Mouse (Mus musculus): ENCODE data around the gene Plek2. TPM values are rescaled to one million over a fixed set of nuclear protein-coding genes. Genes with fewer than 3 reads are reported as not detected.
"Not testable (repeated sequence)": the region's sequence is repeated elsewhere in the genome, so short reads cannot be mapped to it uniquely, and the experiment has no call there.

Gene Plek2
- polyA plus RNA-seq, 1 experiment: 0.55 TPM

DNA sequence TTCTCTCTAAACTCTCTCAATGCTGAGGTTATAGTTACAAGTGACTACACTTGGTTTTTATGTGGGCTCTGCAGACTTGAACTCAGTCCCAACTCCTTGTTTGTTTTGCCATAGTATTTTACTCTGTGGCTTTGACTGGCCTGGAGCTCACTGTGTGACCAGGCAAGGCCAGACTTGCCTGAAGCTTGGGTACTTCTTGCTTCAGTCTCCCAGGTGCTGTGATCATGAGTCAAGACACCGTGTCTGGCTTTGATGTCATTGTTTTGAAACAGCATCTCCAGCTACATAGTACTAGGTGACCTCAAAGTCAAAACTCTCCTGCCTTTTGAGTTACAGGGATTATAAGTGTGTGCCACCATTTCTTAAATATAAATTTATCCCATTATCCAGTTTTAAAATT, 23.1 kb upstream of the Plek2 start:
- H3K4me2 ChIP-seq (ENCODE audit: low read depth): no peak overlapping the region
- no peak overlapping the region for H3K4me3 ChIP-seq
- H3K36me3 ChIP-seq (ENCODE audit: control insufficient read depth, insufficient read depth): no peaks in the 10 kb centered on the region
- no peak overlapping the region for H3ac ChIP-seq (ENCODE audit: control insufficient read depth, insufficient read length)
- no peaks in the 10 kb centered on the region for H3K27me3 ChIP-seq (ENCODE audit: control insufficient read depth, insufficient read depth, insufficient read length)
- TF ChIP-seq POLR2AphosphoS2 (IDR thresholded peaks at IDR 0.05; ENCODE audit: insufficient read length, low read depth) (no peak), MAX (IDR thresholded peaks at IDR 0.05; ENCODE audit: low read depth) (no peak), REST (IDR thresholded peaks at IDR 0.05; ENCODE audit: insufficient read depth, insufficient read length) (no peak), CEBPB (IDR thresholded peaks at IDR 0.05; ENCODE audit: insufficient read depth, poor library complexity, severe bottlenecking) (no peak)
- H3K79me2 ChIP-seq (ENCODE audit: control insufficient read depth, insufficient read depth): no peaks in the 10 kb centered on the region

DNA sequence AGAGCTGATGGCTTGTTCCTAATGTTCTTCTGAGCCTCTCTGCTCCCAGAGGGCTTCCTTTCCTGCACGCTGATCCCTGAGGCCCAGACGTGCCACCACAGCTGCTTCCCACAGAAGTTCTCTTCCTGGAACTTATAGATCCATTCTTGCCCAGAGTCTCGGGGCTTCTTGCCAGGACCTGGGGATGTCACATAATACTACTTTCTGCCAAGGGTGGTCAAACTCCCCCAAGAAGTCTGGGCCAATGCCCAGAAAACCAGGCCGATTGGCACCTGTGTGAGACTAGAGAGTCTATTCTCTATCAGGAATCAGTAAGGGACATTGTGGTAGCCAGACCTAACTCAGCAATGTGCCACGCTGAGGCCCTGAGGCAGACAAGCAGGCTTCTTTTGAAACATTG, 20.5 kb upstream of the Plek2 start:
- H3K4me2 ChIP-seq (ENCODE audit: low read depth): no peak overlapping the region
- TF ChIP-seq MYOG (IDR thresholded peaks at IDR 0.05; ENCODE audit: control insufficient read depth in 1 of 3, insufficient read depth in 1 of 3, insufficient read length in 2 of 3, low read depth in 2 of 3): peak in 1 of 3 experiments; percentile 15
- peak in 1 of 3 experiments; percentile 28 for TF ChIP-seq MYOD1 (IDR thresholded peaks at IDR 0.05; ENCODE audit: control insufficient read depth in 1 of 3, insufficient read length in 2 of 3, low read depth in 2 of 3)
- TF ChIP-seq TCF3 (IDR thresholded peaks at IDR 0.05; ENCODE audit: insufficient read length, low read depth): no peak
- H3K27me3 ChIP-seq (ENCODE audit: control insufficient read depth, insufficient read depth, insufficient read length): no peaks in the 10 kb centered on the region
- no peak overlapping the region for H3ac ChIP-seq (ENCODE audit: control insufficient read depth, insufficient read length)
- H3K36me3 ChIP-seq (ENCODE audit: control insufficient read depth, insufficient read depth): no peaks in the 10 kb centered on the region
- H3K79me2 ChIP-seq (ENCODE audit: control insufficient read depth, insufficient read depth): no peaks in the 10 kb centered on the region
- no peak overlapping the region for H3K4me3 ChIP-seq

DNA sequence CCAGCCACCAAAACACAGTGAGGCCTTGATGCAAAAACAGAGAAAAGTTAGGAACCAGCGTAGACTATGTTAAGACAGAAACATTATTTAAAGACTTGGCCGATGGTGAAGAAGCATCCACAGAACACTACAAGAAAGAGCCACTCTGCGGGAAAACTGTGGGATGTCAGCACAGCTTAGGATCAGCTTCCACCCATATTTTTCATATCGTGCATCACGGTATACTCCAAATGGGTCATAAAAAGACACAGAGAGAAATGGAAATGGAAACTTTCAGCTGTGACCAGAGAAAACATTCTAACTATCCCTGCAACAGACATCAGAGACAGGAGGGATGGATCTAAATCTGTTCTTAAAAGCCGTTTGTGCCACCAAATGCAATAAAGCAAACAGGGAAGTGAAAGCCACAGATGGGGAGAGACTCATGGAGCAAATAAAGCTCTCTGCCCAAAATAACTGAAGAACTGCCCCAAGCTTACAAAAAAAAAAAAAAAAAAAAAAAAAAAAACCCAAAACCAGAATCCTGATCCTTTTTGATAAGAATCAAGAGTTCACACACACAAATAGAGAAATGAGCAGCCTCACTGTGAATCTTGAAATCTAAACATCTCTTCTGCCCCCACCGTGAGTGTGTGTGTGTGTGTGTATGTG, 16.9 kb upstream of the Plek2 start:
- TF ChIP-seq SRF (IDR thresholded peaks at IDR 0.05; ENCODE audit: control insufficient read depth, insufficient read length, low read depth): no peak
- TF ChIP-seq POLR2A (IDR thresholded peaks at IDR 0.05; ENCODE audit: insufficient read length, low read depth): no peak
- no peak for TF ChIP-seq POLR2AphosphoS2 (IDR thresholded peaks at IDR 0.05; ENCODE audit: insufficient read length, low read depth)
- TF ChIP-seq USF1 (IDR thresholded peaks at IDR 0.05; ENCODE audit: low read depth): no peak
- no peak for TF ChIP-seq TCF12 (IDR thresholded peaks at IDR 0.05; ENCODE audit: insufficient read depth, poor library complexity, severe bottlenecking)
- TF ChIP-seq TCF3 (IDR thresholded peaks at IDR 0.05; ENCODE audit: insufficient read length, low read depth): no peak
- TF ChIP-seq E2F4 (IDR thresholded peaks at IDR 0.05; ENCODE audit: insufficient read depth): no peak
- TF ChIP-seq MYOG (IDR thresholded peaks at IDR 0.05; ENCODE audit: control insufficient read depth in 1 of 3, insufficient read depth in 1 of 3, insufficient read length in 2 of 3, low read depth in 2 of 3): no peak
- TF ChIP-seq MYOD1 (IDR thresholded peaks at IDR 0.05; ENCODE audit: control insufficient read depth in 1 of 3, insufficient read length in 2 of 3, low read depth in 2 of 3): no peak
- no peak for TF ChIP-seq MAX (IDR thresholded peaks at IDR 0.05; ENCODE audit: low read depth)
- no peak for TF ChIP-seq REST (IDR thresholded peaks at IDR 0.05; ENCODE audit: insufficient read depth, insufficient read length)
- TF ChIP-seq CEBPB (IDR thresholded peaks at IDR 0.05; ENCODE audit: insufficient read depth, poor library complexity, severe bottlenecking): no peak

DNA sequence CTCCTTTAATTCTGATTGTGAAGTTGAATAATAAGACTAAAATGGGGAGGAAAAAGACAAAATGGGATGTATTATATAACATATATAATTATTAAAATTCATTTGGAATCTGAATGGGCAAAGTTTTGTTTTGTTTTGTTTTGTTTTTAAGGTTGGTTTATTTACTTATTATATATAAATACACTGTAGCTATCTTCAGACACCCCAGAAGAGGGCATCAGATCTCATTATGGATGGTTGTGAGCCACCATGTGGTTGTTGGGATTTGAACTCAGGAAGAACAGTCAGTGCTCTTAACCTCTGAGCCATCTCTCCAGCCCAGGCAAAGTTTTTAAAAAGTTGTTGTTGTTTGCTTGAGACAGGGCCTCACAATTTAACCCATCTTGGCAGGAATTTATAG, 16.2 kb upstream of the Plek2 start:
- H3ac ChIP-seq (ENCODE audit: control insufficient read depth, insufficient read length); H3K36me3 ChIP-seq (ENCODE audit: control insufficient read depth, insufficient read depth); H3K27me3 ChIP-seq (ENCODE audit: control insufficient read depth, insufficient read depth, insufficient read length); H3K79me2 ChIP-seq (ENCODE audit: control insufficient read depth, insufficient read depth); H3K4me2 ChIP-seq (ENCODE audit: low read depth); H3K4me3 ChIP-seq: not testable (repeated sequence)

More for the DNA sequence above, 16.9 kb upstream of the Plek2 start:
- Histone ChIP-seq H3K79me2 (ENCODE audit: control insufficient read depth, insufficient read depth) (no peaks in the 10 kb centered on the region), H3K27me3 (ENCODE audit: control insufficient read depth, insufficient read depth, insufficient read length) (no peaks in the 10 kb centered on the region), H3K36me3 (ENCODE audit: control insufficient read depth, insufficient read depth) (no peaks in the 10 kb centered on the region), H3ac (ENCODE audit: control insufficient read depth, insufficient read length) (no peak overlapping the region), H3K4me2 (ENCODE audit: low read depth) (no peak overlapping the region), H3K4me3 (no peak overlapping the region)

DNA sequence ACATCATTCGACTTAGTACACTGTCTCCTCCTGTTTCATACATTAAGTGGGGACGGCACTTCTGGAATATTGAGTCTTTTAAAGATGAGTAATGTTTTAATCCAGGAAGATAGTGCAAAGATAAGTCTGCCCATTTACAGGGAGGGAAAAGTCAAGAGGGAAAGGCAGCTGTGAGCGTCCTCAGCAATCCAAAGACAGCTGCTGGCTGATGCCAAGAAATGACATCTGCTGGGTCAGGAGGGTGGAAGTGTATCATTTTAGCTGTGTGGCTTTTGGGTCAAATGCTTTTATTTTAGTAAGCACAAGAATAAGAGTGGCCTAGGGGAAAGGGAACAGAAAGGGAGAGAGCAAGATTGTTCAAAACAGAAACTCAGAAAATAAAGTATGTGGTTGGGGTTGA, 15.3 kb upstream of the Plek2 start:
- H3K4me3 ChIP-seq: no peak overlapping the region
- H3K79me2 ChIP-seq (ENCODE audit: control insufficient read depth, insufficient read depth): no peaks in the 10 kb centered on the region
- H3K4me2 ChIP-seq (ENCODE audit: low read depth): peak overlapping the region; percentile 49
- peak; percentile 89 for TF ChIP-seq TCF12 (IDR thresholded peaks at IDR 0.05; ENCODE audit: insufficient read depth, poor library complexity, severe bottlenecking)
- peak; percentile 11; the same call in 1 of the 2 replicates for TF ChIP-seq CEBPB (IDR thresholded peaks at IDR 0.05; ENCODE audit: insufficient read depth, poor library complexity, severe bottlenecking)
- TF ChIP-seq POLR2AphosphoS2 (IDR thresholded peaks at IDR 0.05; ENCODE audit: insufficient read length, low read depth): no peak
- TF ChIP-seq TCF3 (IDR thresholded peaks at IDR 0.05; ENCODE audit: insufficient read length, low read depth): peak; percentile 54
- TF ChIP-seq SRF (IDR thresholded peaks at IDR 0.05; ENCODE audit: control insufficient read depth, insufficient read length, low read depth): no peak
- peak; percentile 31 to 97 (median 87) for TF ChIP-seq MYOG (IDR thresholded peaks at IDR 0.05; ENCODE audit: control insufficient read depth in 1 of 3, insufficient read depth in 1 of 3, insufficient read length in 2 of 3, low read depth in 2 of 3)
- peak; percentile 91 to 94 (median 92) for TF ChIP-seq MYOD1 (IDR thresholded peaks at IDR 0.05; ENCODE audit: control insufficient read depth in 1 of 3, insufficient read length in 2 of 3, low read depth in 2 of 3)
- H3ac ChIP-seq (ENCODE audit: control insufficient read depth, insufficient read length): no peak overlapping the region
- H3K36me3 ChIP-seq (ENCODE audit: control insufficient read depth, insufficient read depth): no peaks in the 10 kb centered on the region
- H3K27me3 ChIP-seq (ENCODE audit: control insufficient read depth, insufficient read depth, insufficient read length): no peaks in the 10 kb centered on the region

All from myocyte (in vitro differentiated cells).